26 mouse cellular contexts compared by ENCODE assay signal in genomic region chr3:84660380-84660779, GRCm38 (mm10). TPM values are rescaled to one million over a fixed set of nuclear protein-coding genes. Genes with fewer than 3 reads are reported as not detected.
A peak's percentile ranks its signal among the peaks of the same experiment; 100 is the strongest.
DNase-seq lines count a peak whose midpoint lies in the region; ATAC-seq and TF ChIP-seq lines count a peak whose summit lies in the region.
"Had no signal": no experiment of that assay in that cellular context is flagged by ENCODE, and none has a peak within 500 bp of the region (broad histone marks: within the 10 kb centered on the region; RNA-seq: fewer than 3 reads in every experiment).

No protein-coding gene starts in this region.

- dilution Hi-C loops in CH12.LX (cut with MboI; ENCODE audit: extremely low pct_ligation_motif_present, extremely low pct_unique_long_range_greater_than_20kb, low sequenced_read_pairs) = no loop called here

- in situ Hi-C loops in CH12.LX (cut with MboI; ENCODE audit: low pct_ligation_motif_present, low pct_unique_long_range_greater_than_20kb, low sequenced_read_pairs) = loop anchor here (25.0 kb wide), 1 partner anchor 323 kb away; no protein-coding TSS in a partner anchor

- H3K9me3 ChIP-seq in CH12.LX (replicated peaks; ENCODE audit: low read length) = peaks cover 9% of the 10 kb centered on the region
- H3K9me3 ChIP-seq: forebrain, embryonic 13.5 days; heart, embryonic 10.5 days; hindbrain, embryonic 15.5 days had no signal

- H3K27ac ChIP-seq in CH12.LX (ENCODE audit: insufficient read depth, low read depth) = peak overlapping the region; percentile 98
- H3K27ac ChIP-seq: forebrain, embryonic 10.5 days; forebrain, embryonic 13.5 days; heart, adult 2 months; heart, embryonic 10.5 days; heart, embryonic 13.5 days; hindbrain, embryonic 15.5 days had no signal

- DNase-seq in CD4-positive, CD25-positive, alpha-beta regulatory T cell, adult 2 months (ENCODE audit: low read depth, low spot score) = peak; percentile 32
- peak; percentile 81 for DNase-seq in CH12.LX (ENCODE audit: extremely low read depth)
- DNase-seq in adrenal gland, adult 2 months = no peak
- DNase-seq in frontal cortex, adult 2 months (ENCODE audit: extremely low spot score in 1 of 2, low spot score in 1 of 2) = no peak
- no peak for DNase-seq in gastrocnemius, postnatal 4 days (ENCODE audit: low spot score in 2 of 2)
- DNase-seq: adrenal gland, adult 8-10 months; adrenal gland, postnatal 25 days; B cell, adult 2 months; cerebellum, adult 18-20 months; cerebellum, adult 9-10 months; cerebellum, postnatal 14 days; gastrocnemius, postnatal 25 days; heart, adult 2 months; heart, postnatal 14 days; heart, postnatal 4 days; kidney, adult 2 months had no signal

- TF ChIP-seq POLR2A in CH12.LX (IDR thresholded peaks at IDR 0.05; ENCODE audit: low read depth, low read length) = no peak

- peak overlapping the region in 2 of 3 experiments; percentile 12 to 21 for H3K4me3 ChIP-seq in CH12.LX (replicated peaks in 1 of 3; ENCODE audit: low read depth in 2 of 3, low read length in 2 of 3, poor library complexity in 1 of 3)
- H3K4me3 ChIP-seq: forebrain, embryonic 10.5 days; forebrain, embryonic 13.5 days; heart, adult 2 months; heart, embryonic 10.5 days; heart, embryonic 13.5 days; hindbrain, embryonic 15.5 days had no signal

- peaks cover 37% of the 10 kb centered on the region for H3K79me2 ChIP-seq in CH12.LX (replicated peaks; ENCODE audit: control insufficient read depth, extremely low read depth, insufficient read depth, poor library complexity, severe bottlenecking)

- TF ChIP-seq RAD21 in CH12.LX (IDR thresholded peaks at IDR 0.05; ENCODE audit: low read depth, low read length) = no peak; the same call in 1 of the 2 replicates

- H3K9ac ChIP-seq in CH12.LX (ENCODE audit: insufficient read depth, low read depth) = peak overlapping the region; percentile 59
- H3K9ac ChIP-seq: forebrain, embryonic 13.5 days; heart, embryonic 13.5 days; hindbrain, embryonic 15.5 days had no signal

- peaks cover 49 to 76% of the 10 kb centered on the region in 2 experiments for H3K4me1 ChIP-seq in CH12.LX (ENCODE audit: control insufficient read depth in 1 of 2, insufficient read depth in 2 of 2)

- TF ChIP-seq EP300 in CH12.LX (IDR thresholded peaks at IDR 0.05; ENCODE audit: low read length) = peak; percentile 98

- H3K27me3 ChIP-seq in CH12.LX (replicated peaks) = no peaks in the 10 kb centered on the region

- no peak for TF ChIP-seq CTCF in CH12.LX (conservative IDR thresholded peaks at IDR 0.05 in 1 of 2, IDR thresholded peaks at IDR 0.05 in 1 of 2; ENCODE audit: low read depth in 2 of 2, low read length in 2 of 2)

- ATAC-seq in inflammation-experienced regulatory T-cells, adult 6 months = peak; percentile 32
- ATAC-seq: forebrain, embryonic 13.5 days; forebrain, embryonic 16.5 days; intestine, embryonic 16.5 days; Patski had no signal

- H3K4me2 ChIP-seq in CH12.LX (ENCODE audit: insufficient read depth, low read depth, poor library complexity, severe bottlenecking) = peak overlapping the region; percentile 26
- H3K4me2 ChIP-seq: forebrain, embryonic 13.5 days; heart, embryonic 13.5 days; hindbrain, embryonic 15.5 days had no signal

- H3K36me3 ChIP-seq in CH12.LX (replicated peaks in 1 of 2; ENCODE audit: control insufficient read depth in 1 of 2, insufficient read depth in 1 of 2, low read length in 1 of 2) = peaks cover 5 to 45% of the 10 kb centered on the region in 2 experiments
- H3K36me3 ChIP-seq: forebrain, embryonic 10.5 days; G1E; heart, embryonic 10.5 days; heart, embryonic 13.5 days; hindbrain, embryonic 15.5 days had no signal

TF ChIP-seq in CH12.LX, 34 proteins besides CTCF, POLR2A, EP300 and RAD21:
- TF ChIP-seq UBTF (IDR thresholded peaks at IDR 0.05; ENCODE audit: low read depth, low read length) = no peak
- no peak for TF ChIP-seq ELF1 (IDR thresholded peaks at IDR 0.05; ENCODE audit: low read depth, low read length)
- no peak for TF ChIP-seq KAT2A (IDR thresholded peaks at IDR 0.05; ENCODE audit: insufficient replicate concordance, low read length)
- TF ChIP-seq PAX5 (IDR thresholded peaks at IDR 0.05; ENCODE audit: low read length) = no peak
- no peak for TF ChIP-seq MAZ (IDR thresholded peaks at IDR 0.05; ENCODE audit: low read depth, low read length)
- no peak for TF ChIP-seq SIN3A (IDR thresholded peaks at IDR 0.05; ENCODE audit: low read length)
- no peak for TF ChIP-seq CHD2 (IDR thresholded peaks at IDR 0.05; ENCODE audit: low read length)
- TF ChIP-seq IRF4 (IDR thresholded peaks at IDR 0.05; ENCODE audit: low read depth, low read length) = peak; percentile 96
- TF ChIP-seq ZNF384 (IDR thresholded peaks at IDR 0.05; ENCODE audit: low read depth, low read length) = 0 out of 2 replicates have a peak, but pooled peaks have one; percentile 35
- TF ChIP-seq RCOR1 (conservative IDR thresholded peaks at IDR 0.05; ENCODE audit: low read depth, low read length) = no peak
- peak; percentile 36; the same call in 1 of the 2 replicates for TF ChIP-seq E2F4 (IDR thresholded peaks at IDR 0.05; ENCODE audit: insufficient replicate concordance, low read depth, low read length)
- TF ChIP-seq MAFK (IDR thresholded peaks at IDR 0.05; ENCODE audit: insufficient replicate concordance, low read length) = no peak
- TF ChIP-seq ZMIZ1 (IDR thresholded peaks at IDR 0.05; ENCODE audit: low read depth, low read length) = no peak
- TF ChIP-seq MXI1 (IDR thresholded peaks at IDR 0.05; ENCODE audit: low read depth, low read length) = no peak
- no peak for TF ChIP-seq USF2 (conservative IDR thresholded peaks at IDR 0.05; ENCODE audit: low read depth, low read length)
- peak; percentile 49; the same call in 1 of the 2 replicates for TF ChIP-seq BHLHE40 (IDR thresholded peaks at IDR 0.05; ENCODE audit: low read depth, low read length)
- TF ChIP-seq MYC (IDR thresholded peaks at IDR 0.05; ENCODE audit: low read depth, low read length) = peak; percentile 75
- TF ChIP-seq MAX (IDR thresholded peaks at IDR 0.05; ENCODE audit: low read length) = no peak
- TF ChIP-seq NRF1 (IDR thresholded peaks at IDR 0.05; ENCODE audit: low read depth, low read length) = no peak
- TF ChIP-seq JUND (conservative IDR thresholded peaks at IDR 0.05; ENCODE audit: low read depth, low read length) = peak; percentile 93
- peak; percentile 85 for TF ChIP-seq ETS1 (conservative IDR thresholded peaks at IDR 0.05; ENCODE audit: low read depth, low read length)
- TF ChIP-seq ZKSCAN1 (IDR thresholded peaks at IDR 0.05; ENCODE audit: borderline replicate concordance, low read depth, low read length) = no peak
- peak; percentile 74; the same call in 1 of the 2 replicates for TF ChIP-seq TCF12 (IDR thresholded peaks at IDR 0.05; ENCODE audit: low read depth, low read length)
- TF ChIP-seq HCFC1 (IDR thresholded peaks at IDR 0.05; ENCODE audit: low read depth, low read length) = no peak
- TF ChIP-seq CHD1 (IDR thresholded peaks at IDR 0.05; ENCODE audit: low read depth, low read length) = no peak
- no peak for TF ChIP-seq NELFE (IDR thresholded peaks at IDR 0.05; ENCODE audit: low read depth, low read length)
- no peak for TF ChIP-seq ZC3H11A (IDR thresholded peaks at IDR 0.05; ENCODE audit: low read depth, low read length)
- no peak for TF ChIP-seq USF1 (IDR thresholded peaks at IDR 0.05; ENCODE audit: low read depth, low read length)
- TF ChIP-seq POLR2AphosphoS2 (IDR thresholded peaks at IDR 0.05; ENCODE audit: low read depth, low read length) = no peak
- TF ChIP-seq JUN (IDR thresholded peaks at IDR 0.05; ENCODE audit: insufficient read depth, low read depth, low read length) = peak; percentile 93
- peak; percentile 98 for TF ChIP-seq MEF2A (IDR thresholded peaks at IDR 0.05; ENCODE audit: borderline replicate concordance, low read depth, low read length)
- TF ChIP-seq GABPA (IDR thresholded peaks at IDR 0.05; ENCODE audit: insufficient replicate concordance, low read depth, low read length) = no peak
- no peak for TF ChIP-seq SMC3 (IDR thresholded peaks at IDR 0.05; ENCODE audit: low read depth, low read length)
- TF ChIP-seq TBP (conservative IDR thresholded peaks at IDR 0.05; ENCODE audit: low read depth, low read length) = 0 out of 2 replicates have a peak, but pooled peaks have one; percentile 21

RNA-seq across cellular contexts. Expression of gene Tmem154, which starts 5.6 kb away (rescaled TPM):
- total RNA-seq in CH12.LX (2012; rRNA removed) (38.6 and 42.8 TPM in 2 replicates), CH12.LX (2014; rRNA removed) (57.1 and 57.7 TPM in 2 replicates)
- polyA plus RNA-seq in CH12.LX (2012; ENCODE audit: insufficient read length, low read depth) = 81.6 and 91.5 TPM in 2 replicates
- polyA plus RNA-seq in inflammation-experienced regulatory T-cells, adult 6 months (2017; shearing (Covaris generic)) = 100 to 1,000 TPM; 108 to 140 (median 136) TPM
- total RNA-seq in adrenal gland, adult 2 months (2021) = 1 to 10 TPM; 3.8 to 3.9 TPM
- polyA plus RNA-seq in adrenal gland, adult 2 months (2012; rRNA removed) = 0.96 and 1.1 TPM in 2 replicates
- 0.70 and 0.80 TPM in 2 replicates for polyA plus RNA-seq in frontal cortex, adult 2 months (2012; rRNA removed)
- total RNA-seq in gastrocnemius, postnatal 4 days (2021) = 1 to 10 TPM; 2.0 TPM

Comparison
In these comparisons a context has a peak if more than half of its experiments do, and no peak if none do; other contexts are left out.
1. DNase-seq: peak in CD4-positive, CD25-positive, alpha-beta regulatory T cell, adult 2 months (single experiment) and CH12.LX (single experiment); none in adrenal gland, adult 2 months (single experiment), frontal cortex, adult 2 months (0 of 2) and gastrocnemius, postnatal 4 days (0 of 2).
2. RNA of gene Tmem154, which starts 5.6 kb away (polyA plus RNA-seq): 108 to 140 TPM in inflammation-experienced regulatory T-cells, adult 6 months and 81.6 to 91.5 TPM in CH12.LX; 0.96 to 1.1 TPM in adrenal gland, adult 2 months and 0.70 to 0.80 TPM in frontal cortex, adult 2 months; every median in the first group is over 10 times any median in the second.